Comparison of ENCODE assay signal across 8 mouse cellular contexts in the genomic region with DNA sequence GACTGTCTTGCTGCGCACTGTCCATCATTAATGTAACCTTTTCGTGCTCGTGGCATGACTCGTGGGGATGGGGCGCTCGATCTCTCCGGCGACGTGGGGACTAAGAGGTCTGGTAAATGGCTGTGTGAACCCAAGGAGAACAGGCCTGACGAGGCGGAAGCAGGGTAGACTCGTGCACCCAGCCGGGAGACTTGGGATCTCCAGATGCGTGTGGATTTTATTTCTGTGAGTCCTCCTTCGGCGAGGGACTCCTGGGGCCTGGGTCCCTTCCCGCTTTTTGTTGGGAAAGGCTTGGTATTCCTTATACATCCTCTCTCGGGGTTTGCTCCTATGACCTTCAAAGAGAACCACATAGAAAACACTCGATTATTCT. TPM values are rescaled to one million over a fixed set of nuclear protein-coding genes. Genes with fewer than 3 reads are reported as not detected.
DNase-seq lines count a peak whose midpoint lies in the region; ATAC-seq and TF ChIP-seq lines count a peak whose summit lies in the region.

No protein-coding gene starts in this region.

- 39% methylated on average over 19 of the region's 19 CpGs for WGBS in kidney, adult 2 months
- WGBS in embryonic facial prominence, embryonic 10.5 days, result 41% methylated on average over 19 of the region's 19 CpGs
- WGBS in intestine, embryonic 14.5 days, result 38% methylated on average over 19 of the region's 19 CpGs
- 39% methylated on average over 19 of the region's 19 CpGs for WGBS in midbrain, embryonic 13.5 days

- H3K9ac ChIP-seq in intestine, embryonic 14.5 days (ENCODE audit: low read length), result peak overlapping the region; percentile 89
- peak overlapping the region; percentile 94 for H3K9ac ChIP-seq in midbrain, embryonic 13.5 days (replicated peaks)

- no peak for TF ChIP-seq POLR2A in kidney, adult 2 months (IDR thresholded peaks at IDR 0.05; ENCODE audit: low read depth, low read length)

- ATAC-seq in intestine, embryonic 14.5 days (replicated peaks; ENCODE audit: low FRiP score, low TSS enrichment, low read depth), result peak; percentile 73
- peak; percentile 85 for ATAC-seq in midbrain, embryonic 13.5 days

- no peak for TF ChIP-seq CTCF in kidney, adult 2 months (conservative IDR thresholded peaks at IDR 0.05; ENCODE audit: insufficient read depth, insufficient read length, low read depth, low read length)
- TF ChIP-seq CTCF in E14TG2a.4 (conservative IDR thresholded peaks at IDR 0.05; ENCODE audit: low read length), result no peak

- no peaks in the 10 kb centered on the region for H3K9me3 ChIP-seq in E14TG2a.4 (ENCODE audit: low read length)
- peaks cover 5% of the 10 kb centered on the region; the same call in 1 of the 2 replicates for H3K9me3 ChIP-seq in embryonic facial prominence, embryonic 10.5 days
- no peaks in the 10 kb centered on the region for H3K9me3 ChIP-seq in intestine, embryonic 14.5 days (ENCODE audit: control insufficient read depth, low read length)
- H3K9me3 ChIP-seq in midbrain, embryonic 13.5 days, result peaks cover 8% of the 10 kb centered on the region; the same call in 1 of the 2 replicates

- no peaks in the 10 kb centered on the region for H3K36me3 ChIP-seq in kidney, adult 2 months (ENCODE audit: control insufficient read depth, insufficient read depth, low read length)
- peaks cover 15% of the 10 kb centered on the region; the same call in 1 of the 2 replicates for H3K36me3 ChIP-seq in E14TG2a.4 (ENCODE audit: insufficient read depth, low read length)
- H3K36me3 ChIP-seq in embryonic facial prominence, embryonic 10.5 days (replicated peaks), result peaks cover 25% of the 10 kb centered on the region
- H3K36me3 ChIP-seq in intestine, embryonic 14.5 days (ENCODE audit: control insufficient read depth, insufficient read depth, low read length), result no peaks in the 10 kb centered on the region
- H3K36me3 ChIP-seq in midbrain, embryonic 13.5 days, result peaks cover 19% of the 10 kb centered on the region

- no peak overlapping the region for H3K27ac ChIP-seq in kidney, adult 2 months (ENCODE audit: insufficient read depth, low read depth, low read length)
- H3K27ac ChIP-seq in embryonic facial prominence, embryonic 10.5 days (replicated peaks), result peak overlapping the region; percentile 94
- H3K27ac ChIP-seq in intestine, embryonic 14.5 days (ENCODE audit: low read depth), result peak overlapping the region; percentile 77
- peak overlapping the region; percentile 86 for H3K27ac ChIP-seq in midbrain, embryonic 13.5 days

- peak overlapping the region; percentile 71 for H3K4me2 ChIP-seq in intestine, embryonic 14.5 days (ENCODE audit: low read length)
- peak overlapping the region; percentile 89 for H3K4me2 ChIP-seq in midbrain, embryonic 13.5 days (replicated peaks)

- H3K4me1 ChIP-seq in kidney, adult 2 months (ENCODE audit: control insufficient read depth, insufficient read depth, low read length), result peaks cover 3% of the 10 kb centered on the region; the same call in 1 of the 2 replicates
- H3K4me1 ChIP-seq in E14TG2a.4 (replicated peaks; ENCODE audit: low read depth, low read length), result peaks cover 43% of the 10 kb centered on the region
- peaks cover 16% of the 10 kb centered on the region for H3K4me1 ChIP-seq in embryonic facial prominence, embryonic 10.5 days
- H3K4me1 ChIP-seq in intestine, embryonic 14.5 days (replicated peaks; ENCODE audit: control insufficient read depth, insufficient read depth, low read length), result peaks cover 6% of the 10 kb centered on the region; the same call in 1 of the 2 replicates
- peaks cover 25% of the 10 kb centered on the region for H3K4me1 ChIP-seq in midbrain, embryonic 13.5 days (replicated peaks)

- H3K27me3 ChIP-seq in kidney, adult 2 months (replicated peaks; ENCODE audit: control insufficient read depth, insufficient read depth, low read length), result no peaks in the 10 kb centered on the region
- no peaks in the 10 kb centered on the region for H3K27me3 ChIP-seq in E14TG2a.4 (ENCODE audit: insufficient read depth, low read length)
- H3K27me3 ChIP-seq in embryonic facial prominence, embryonic 10.5 days (replicated peaks; ENCODE audit: low read depth, poor library complexity, severe bottlenecking), result no peaks in the 10 kb centered on the region
- no peaks in the 10 kb centered on the region for H3K27me3 ChIP-seq in intestine, embryonic 14.5 days (replicated peaks; ENCODE audit: control insufficient read depth, insufficient read depth, low read length)
- no peaks in the 10 kb centered on the region for H3K27me3 ChIP-seq in midbrain, embryonic 13.5 days

- H3K4me3 ChIP-seq in kidney, adult 2 months (ENCODE audit: insufficient read depth, low read depth, low read length), result peak overlapping the region; percentile 95
- H3K4me3 ChIP-seq in E14TG2a.4 (replicated peaks; ENCODE audit: low read length), result peak overlapping the region; percentile 95
- H3K4me3 ChIP-seq in embryonic facial prominence, embryonic 10.5 days, result peak overlapping the region; percentile 90
- H3K4me3 ChIP-seq in intestine, embryonic 14.5 days (ENCODE audit: low read depth, low read length), result peak overlapping the region; percentile 98
- peak overlapping the region; percentile 99 for H3K4me3 ChIP-seq in midbrain, embryonic 13.5 days (replicated peaks)

- no peak for DNase-seq in kidney, adult 2 months
- no peak for DNase-seq in kidney, postnatal 36 days
- no peak for DNase-seq in embryonic facial prominence, embryonic 10.5 days (ENCODE audit: low spot score)
- DNase-seq in intestine, embryonic 14.5 days (ENCODE audit: low spot score), result no peak
- DNase-seq in embryo, embryonic 11 days, result no peak
- no peak for DNase-seq in ovary, postnatal 10 days (ENCODE audit: low spot score)

RNA-seq across cellular contexts. Expression of a gene that starts 0.3 kb away (rescaled TPM):
- polyA plus RNA-seq in kidney, adult 2 months (2012; rRNA removed), result 23.5 and 28.7 TPM in 2 replicates
- polyA plus RNA-seq in embryonic facial prominence, embryonic 10.5 days (2016; fragmentation: Nextera tagmentation; extraction: Ambion mirVana), result 296 and 321 TPM in 2 replicates
- polyA plus RNA-seq in intestine, embryonic 14.5 days (2014; fragmentation: Nextera tagmentation; extraction: Ambion mirVana), result 187 and 198 TPM in 2 replicates
- polyA plus RNA-seq in midbrain, embryonic 13.5 days (2015; fragmentation: Nextera tagmentation; extraction: Ambion mirVana), result 194 and 201 TPM in 2 replicates

RNA-seq across cellular contexts. Expression of a gene that starts 42.0 kb away (rescaled TPM):
- 62.0 and 65.9 TPM in 2 replicates for polyA plus RNA-seq in kidney, adult 2 months (2012; rRNA removed)
- 3.2 and 4.0 TPM in 2 replicates for polyA plus RNA-seq in embryonic facial prominence, embryonic 10.5 days (2016; fragmentation: Nextera tagmentation; extraction: Ambion mirVana)
- 19.7 and 26.3 TPM in 2 replicates for polyA plus RNA-seq in intestine, embryonic 14.5 days (2014; fragmentation: Nextera tagmentation; extraction: Ambion mirVana)
- polyA plus RNA-seq in midbrain, embryonic 13.5 days (2015; fragmentation: Nextera tagmentation; extraction: Ambion mirVana), result 9.7 and 10.8 TPM in 2 replicates
